Comparison of ENCODE assay signal across 8 mouse cellular contexts in the genomic region with DNA sequence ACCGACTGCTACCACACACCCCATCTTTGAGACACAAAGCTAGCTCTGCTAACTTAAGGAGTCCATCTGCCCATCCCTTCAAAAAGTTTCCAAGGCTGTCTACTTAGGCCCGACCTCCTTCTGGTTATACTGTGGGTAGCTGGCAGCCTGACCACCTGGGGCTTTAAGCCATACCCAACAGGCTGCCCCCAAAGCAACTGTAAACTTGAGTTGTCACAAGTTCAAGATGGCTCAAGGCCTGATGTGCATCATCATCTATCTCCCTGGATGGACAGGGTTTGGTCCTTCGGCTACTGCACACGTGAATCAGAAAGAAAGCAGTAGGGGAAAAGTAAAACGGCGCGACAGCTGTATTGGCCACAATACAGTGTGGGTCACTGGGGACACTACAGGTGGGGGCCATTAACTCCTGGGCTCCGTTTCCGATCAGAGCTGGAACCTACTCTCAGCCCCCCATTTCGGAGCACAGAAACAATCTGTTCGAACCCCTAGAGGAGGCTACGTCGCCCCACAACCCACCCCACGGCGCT. TPM values are rescaled to one million over a fixed set of nuclear protein-coding genes. Genes with fewer than 3 reads are reported as not detected.
A peak's percentile ranks its signal among the peaks of the same experiment; 100 is the strongest.
DNase-seq lines count a peak whose midpoint lies in the region; ATAC-seq and TF ChIP-seq lines count a peak whose summit lies in the region.

No protein-coding gene starts in this region.

- TF ChIP-seq CTCF in midbrain, postnatal 0 days (IDR thresholded peaks at IDR 0.05) = no peak

- H3K4me1 ChIP-seq in kidney, embryonic 15.5 days = peaks cover 19% of the 10 kb centered on the region
- H3K4me1 ChIP-seq in hindbrain, embryonic 15.5 days (replicated peaks) = peaks cover 26% of the 10 kb centered on the region
- H3K4me1 ChIP-seq in midbrain, postnatal 0 days (ENCODE audit: insufficient read depth, low read length) = no peaks in the 10 kb centered on the region

- H3K27me3 ChIP-seq in kidney, embryonic 15.5 days = 0 out of 2 replicates have a peak, but pooled peaks cover 3% of the 10 kb centered on the region
- no peaks in the 10 kb centered on the region for H3K27me3 ChIP-seq in hindbrain, embryonic 15.5 days
- H3K27me3 ChIP-seq in midbrain, postnatal 0 days (ENCODE audit: insufficient read depth, low read length) = no peaks in the 10 kb centered on the region

- no peak for DNase-seq in kidney, adult 8-10 months
- peak; percentile 54 for DNase-seq in adipocyte (ENCODE audit: low spot score)
- DNase-seq in midbrain, postnatal 0 days (ENCODE audit: low spot score) = no peak
- no peak for DNase-seq in T-cell, adult 2 months (ENCODE audit: low spot score)
- no peak for DNase-seq in ovary, postnatal 14 days (ENCODE audit: low spot score)

- H3K4me3 ChIP-seq in kidney, embryonic 15.5 days (replicated peaks) = peak overlapping the region; percentile 89
- peak overlapping the region; percentile 90 for H3K4me3 ChIP-seq in hindbrain, embryonic 15.5 days
- H3K4me3 ChIP-seq in midbrain, postnatal 0 days (ENCODE audit: low read depth, low read length) = peak overlapping the region; percentile 80

- H3K27ac ChIP-seq in kidney, embryonic 15.5 days = peak overlapping the region; percentile 99
- peak overlapping the region; percentile 99 for H3K27ac ChIP-seq in hindbrain, embryonic 15.5 days (replicated peaks)
- peak overlapping the region; percentile 94 for H3K27ac ChIP-seq in midbrain, postnatal 0 days (ENCODE audit: low read depth, low read length)

- peaks cover 37% of the 10 kb centered on the region for H3K36me3 ChIP-seq in kidney, embryonic 15.5 days
- H3K36me3 ChIP-seq in hindbrain, embryonic 15.5 days = peaks cover 32% of the 10 kb centered on the region
- H3K36me3 ChIP-seq in midbrain, postnatal 0 days (ENCODE audit: insufficient read depth, low read length) = peaks cover 32% of the 10 kb centered on the region

- peak overlapping the region; percentile 89 for H3K9ac ChIP-seq in kidney, embryonic 15.5 days
- H3K9ac ChIP-seq in hindbrain, embryonic 15.5 days = peak overlapping the region; percentile 94
- H3K9ac ChIP-seq in midbrain, postnatal 0 days (replicated peaks; ENCODE audit: low read length, poor library complexity, severe bottlenecking) = peak overlapping the region; percentile 94

- no peak; the same call in 1 of the 2 replicates for ATAC-seq in kidney, embryonic 15.5 days (replicated peaks; ENCODE audit: low FRiP score)
- 0 out of 2 replicates have a peak, but pooled peaks have one; percentile 7 for ATAC-seq in hindbrain, embryonic 15.5 days (ENCODE audit: low FRiP score, low read depth)
- no peak for ATAC-seq in midbrain, postnatal 0 days (ENCODE audit: low FRiP score)
- no peak for ATAC-seq in activated CD4-positive, CD25-positive, alpha-beta regulatory T cell, adult 4 months

- peak overlapping the region; percentile 86 for H3K4me2 ChIP-seq in kidney, embryonic 15.5 days
- peak overlapping the region; percentile 90 for H3K4me2 ChIP-seq in hindbrain, embryonic 15.5 days
- H3K4me2 ChIP-seq in midbrain, postnatal 0 days (ENCODE audit: low read depth, low read length, poor library complexity, severe bottlenecking) = peak overlapping the region; percentile 91

- WGBS in kidney, embryonic 15.5 days = 2% methylated on average over 15 of the region's 15 CpGs
- WGBS in hindbrain, embryonic 15.5 days = 3% methylated on average over 15 of the region's 15 CpGs
- 4% methylated on average over 15 of the region's 15 CpGs for WGBS in midbrain, postnatal 0 days

- H3K9me3 ChIP-seq in kidney, embryonic 15.5 days (replicated peaks) = no peaks in the 10 kb centered on the region
- H3K9me3 ChIP-seq in hindbrain, embryonic 15.5 days = no peaks in the 10 kb centered on the region
- H3K9me3 ChIP-seq in midbrain, postnatal 0 days (ENCODE audit: low read length) = no peaks in the 10 kb centered on the region

RNA-seq across cellular contexts. Expression of a gene that starts 0.6 kb away (rescaled TPM):
- 210 and 223 TPM in 2 replicates for polyA plus RNA-seq in kidney, embryonic 15.5 days (2015; fragmentation: Nextera tagmentation; extraction: Ambion mirVana)
- 170 TPM in 2 replicates for polyA plus RNA-seq in hindbrain, embryonic 15.5 days (2015; fragmentation: Nextera tagmentation; extraction: Ambion mirVana)
- 133 and 142 TPM in 2 replicates for total RNA-seq in midbrain, postnatal 0 days (2014; rRNA removed)
- 154 and 160 TPM in 2 replicates for polyA plus RNA-seq in midbrain, postnatal 0 days (2015; fragmentation: Nextera tagmentation; extraction: Ambion mirVana)
- polyA plus RNA-seq in activated CD4-positive, CD25-positive, alpha-beta regulatory T cell, adult 4 months (2017; shearing (Covaris generic)) = 100 to 1,000 TPM; 169 to 182 TPM

RNA-seq across cellular contexts. Expression of a gene that starts 13.5 kb away (rescaled TPM):
- 4.6 and 5.6 TPM in 2 replicates for polyA plus RNA-seq in kidney, embryonic 15.5 days (2015; fragmentation: Nextera tagmentation; extraction: Ambion mirVana)
- polyA plus RNA-seq in hindbrain, embryonic 15.5 days (2015; fragmentation: Nextera tagmentation; extraction: Ambion mirVana) = 8.5 and 9.1 TPM in 2 replicates
- total RNA-seq in midbrain, postnatal 0 days (2014; rRNA removed) = 23.9 and 31.0 TPM in 2 replicates
- polyA plus RNA-seq in midbrain, postnatal 0 days (2015; fragmentation: Nextera tagmentation; extraction: Ambion mirVana) = 10.3 and 11.2 TPM in 2 replicates
- polyA plus RNA-seq in activated CD4-positive, CD25-positive, alpha-beta regulatory T cell, adult 4 months (2017; shearing (Covaris generic)) = 1 to 10 TPM; 2.0 TPM

RNA-seq across cellular contexts. Expression of a gene that starts 41.2 kb away (rescaled TPM):
- polyA plus RNA-seq in kidney, embryonic 15.5 days (2015; fragmentation: Nextera tagmentation; extraction: Ambion mirVana) = 240 and 253 TPM in 2 replicates
- polyA plus RNA-seq in hindbrain, embryonic 15.5 days (2015; fragmentation: Nextera tagmentation; extraction: Ambion mirVana) = 211 and 212 TPM in 2 replicates
- 39.6 and 39.9 TPM in 2 replicates for total RNA-seq in midbrain, postnatal 0 days (2014; rRNA removed)
- 182 and 194 TPM in 2 replicates for polyA plus RNA-seq in midbrain, postnatal 0 days (2015; fragmentation: Nextera tagmentation; extraction: Ambion mirVana)
- 100 to 1,000 TPM; 219 to 245 TPM for polyA plus RNA-seq in activated CD4-positive, CD25-positive, alpha-beta regulatory T cell, adult 4 months (2017; shearing (Covaris generic))
